Mouse (Mus musculus) lung, embryonic 15.5 days (tissue): ENCODE data around the gene Mark3. TPM values are rescaled to one million over a fixed set of nuclear protein-coding genes. Genes with fewer than 3 reads are reported as not detected.

Experiments
- ATAC-seq: fragments of 200-750 bp; cut with Nextera tagmentation; 2 replicates; pipeline ENCODE4 v1.8.0; 2017; ENCODE audit warnings: moderate number of reproducible peaks, borderline replicate concordance; ENCODE audit not compliant: low FRiP score, low TSS enrichment; ENCODE audit errors: extremely low read depth
- H3K27ac ChIP-seq: fragments of 300-500 bp; sonication (generic); 2 replicates; pipeline ENCODE4 v1.5.1; 2015; ENCODE audit warnings: moderate library complexity, mild to moderate bottlenecking, inconsistent platforms
- H3K27me3 ChIP-seq: fragments of 300-500 bp; sonication (generic); 2 replicates; pipeline ENCODE4 v1.6.1; 2015; ENCODE audit warnings: inconsistent platforms
- H3K36me3 ChIP-seq: fragments of 300-500 bp; sonication (generic); 2 replicates; pipeline ENCODE4 v1.6.1; 2015; ENCODE audit warnings: inconsistent platforms
- H3K4me1 ChIP-seq: fragments of 300-500 bp; sonication (generic); 2 replicates; pipeline ENCODE4 v1.6.1; 2015; ENCODE audit warnings: inconsistent platforms
- H3K4me2 ChIP-seq: fragments of 300-500 bp; sonication (generic); 2 replicates; pipeline ENCODE4 v1.6.1; 2015; ENCODE audit warnings: inconsistent platforms, mild to moderate bottlenecking, moderate library complexity
- H3K4me3 ChIP-seq: fragments of 300-500 bp; sonication (generic); 2 replicates; pipeline ENCODE4 v1.5.1; 2015; ENCODE audit warnings: mild to moderate bottlenecking, inconsistent platforms
- H3K9ac ChIP-seq: fragments of 300-500 bp; sonication (generic); 2 replicates; pipeline ENCODE4 v1.6.1; 2015; ENCODE audit warnings: inconsistent platforms
- H3K9me3 ChIP-seq: fragments of 300-500 bp; sonication (generic); 2 replicates; pipeline ENCODE4 v1.6.1; 2016; ENCODE audit warnings: inconsistent platforms
- WGBS: fragments of 180-500 bp; shearing (Covaris S2); methylation state at CpG from one replicate; pipeline ENCODE4 v1.1.7; 2015; 5-methylcytosine and 5-hydroxymethylcytosine counted together
- polyA plus RNA-seq: library from polyadenylated mRNA; unstranded; fragments of >200 nt; fragmentation: Nextera tagmentation; extraction: Ambion mirVana; gene quantifications from 2 replicates; pipeline ENCODE4 v1.2.1, GENCODE M21; 2015

Mark3 gene
- polyA plus RNA-seq, 1 experiment from 2014 or later: 34.8 TPM

DNA sequence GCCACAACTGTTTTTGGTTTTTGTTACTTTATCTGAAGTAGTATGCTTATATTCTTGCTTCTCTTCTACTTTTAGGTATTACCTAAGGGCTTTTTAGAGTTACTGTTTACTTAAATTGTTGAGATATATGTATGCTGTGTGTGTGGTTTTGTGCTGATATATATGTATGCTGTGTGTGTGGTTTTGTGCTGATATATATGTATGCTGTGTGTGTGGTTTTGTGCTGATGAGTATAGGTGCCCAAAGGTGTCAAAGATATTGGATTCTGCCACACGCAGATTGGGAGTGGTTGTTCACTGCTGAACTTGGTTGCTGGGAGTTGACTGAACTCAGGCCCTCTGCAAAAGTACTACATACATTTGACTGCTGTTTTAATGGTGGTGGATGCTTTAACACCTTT is 24.6 kb downstream of the Mark3 start:
- WGBS: 91% methylated on average over 1 of the region's 1 CpGs

GRCm38 (mm10) chr12:111599640-111600039 is 25.3 kb downstream of the Mark3 start:
- Histone ChIP-seq H3K4me1 (no peaks in the 10 kb centered on the region), H3K36me3 (peaks cover 62% of the 10 kb centered on the region), H3K4me3 (no peak overlapping the region), H3K27me3 (no peaks in the 10 kb centered on the region), H3K9me3 (no peaks in the 10 kb centered on the region), H3K27ac (no peak overlapping the region), H3K9ac (no peak overlapping the region), H3K4me2 (no peak overlapping the region)
- 82% methylated on average over 5 of the region's 5 CpGs for WGBS
- no peak for ATAC-seq

More for the DNA sequence above, 24.6 kb downstream of the Mark3 start:
- Histone ChIP-seq H3K4me1 (no peaks in the 10 kb centered on the region), H3K9me3 (no peaks in the 10 kb centered on the region), H3K4me3 (no peak overlapping the region), H3K27me3 (no peaks in the 10 kb centered on the region), H3K36me3 (peaks cover 66% of the 10 kb centered on the region), H3K9ac (no peak overlapping the region), H3K27ac (no peak overlapping the region), H3K4me2 (no peak overlapping the region)
- ATAC-seq: no peak

GRCm38 (mm10) chr12:111603871-111604270 is 29.5 kb downstream of the Mark3 start:
- H3K4me1 ChIP-seq: no peaks in the 10 kb centered on the region
- H3K4me3 ChIP-seq: no peak overlapping the region
- no peak overlapping the region for H3K27ac ChIP-seq
- H3K27me3 ChIP-seq: no peaks in the 10 kb centered on the region
- no peaks in the 10 kb centered on the region for H3K9me3 ChIP-seq
- H3K4me2 ChIP-seq: no peak overlapping the region
- H3K9ac ChIP-seq: no peak overlapping the region
- 89% methylated on average over 3 of the region's 3 CpGs for WGBS
- no peak for ATAC-seq
- H3K36me3 ChIP-seq: peaks cover 42% of the 10 kb centered on the region

DNA sequence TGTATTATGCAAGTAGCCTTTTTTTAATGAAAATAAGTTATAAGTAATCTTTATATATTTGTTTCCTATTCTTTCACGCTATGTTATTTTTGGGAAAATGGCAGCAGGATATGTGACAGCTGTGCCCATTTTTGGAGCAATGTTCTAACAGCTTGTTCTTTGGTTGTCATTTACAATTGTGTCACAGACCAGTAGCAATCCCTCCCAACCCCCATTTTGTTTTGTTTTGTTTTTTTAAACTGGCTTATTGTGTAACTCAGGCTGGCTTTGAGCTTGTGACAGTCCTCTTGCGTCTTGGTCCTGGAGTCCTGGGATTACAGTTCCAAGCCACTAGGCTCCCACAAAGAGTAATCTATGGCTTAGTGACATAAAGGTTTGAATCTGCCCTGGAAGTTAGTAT is 31.3 kb downstream of the Mark3 start:
- Histone ChIP-seq H3K27ac (no peak overlapping the region), H3K9me3 (no peaks in the 10 kb centered on the region), H3K36me3 (peaks cover 33% of the 10 kb centered on the region), H3K4me1 (no peaks in the 10 kb centered on the region), H3K4me2 (no peak overlapping the region), H3K27me3 (no peaks in the 10 kb centered on the region), H3K9ac (no peak overlapping the region), H3K4me3 (no peak overlapping the region)
- ATAC-seq: no peak
- 90% methylated on average over 2 of the region's 2 CpGs for WGBS

DNA sequence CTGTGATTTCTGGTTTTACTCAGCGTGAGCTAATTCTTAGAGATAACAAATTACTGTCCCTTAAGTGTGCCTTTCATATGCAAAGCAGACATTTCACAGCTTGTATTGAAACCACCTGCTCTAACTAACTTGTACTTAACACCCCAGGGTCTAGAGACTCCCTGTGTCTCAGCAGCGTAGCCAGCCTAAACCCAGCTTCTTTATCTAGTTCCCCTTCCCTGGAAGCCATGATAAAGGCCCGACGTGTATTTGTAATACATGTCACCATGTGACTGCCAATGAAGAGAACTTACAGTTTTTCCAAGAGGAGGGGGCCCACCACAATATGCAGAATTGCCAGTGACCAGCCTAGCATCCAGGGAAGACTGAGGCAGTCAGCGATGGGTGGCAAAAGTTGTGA is 33.7 kb downstream of the Mark3 start:
- 53% methylated on average over 5 of the region's 5 CpGs for WGBS
- Histone ChIP-seq H3K4me3 (no peak overlapping the region), H3K9ac (no peak overlapping the region), H3K4me1 (no peaks in the 10 kb centered on the region), H3K27ac (no peak overlapping the region), H3K4me2 (no peak overlapping the region), H3K36me3 (peaks cover 43% of the 10 kb centered on the region), H3K9me3 (no peaks in the 10 kb centered on the region), H3K27me3 (no peaks in the 10 kb centered on the region)
- ATAC-seq: no peak

DNA sequence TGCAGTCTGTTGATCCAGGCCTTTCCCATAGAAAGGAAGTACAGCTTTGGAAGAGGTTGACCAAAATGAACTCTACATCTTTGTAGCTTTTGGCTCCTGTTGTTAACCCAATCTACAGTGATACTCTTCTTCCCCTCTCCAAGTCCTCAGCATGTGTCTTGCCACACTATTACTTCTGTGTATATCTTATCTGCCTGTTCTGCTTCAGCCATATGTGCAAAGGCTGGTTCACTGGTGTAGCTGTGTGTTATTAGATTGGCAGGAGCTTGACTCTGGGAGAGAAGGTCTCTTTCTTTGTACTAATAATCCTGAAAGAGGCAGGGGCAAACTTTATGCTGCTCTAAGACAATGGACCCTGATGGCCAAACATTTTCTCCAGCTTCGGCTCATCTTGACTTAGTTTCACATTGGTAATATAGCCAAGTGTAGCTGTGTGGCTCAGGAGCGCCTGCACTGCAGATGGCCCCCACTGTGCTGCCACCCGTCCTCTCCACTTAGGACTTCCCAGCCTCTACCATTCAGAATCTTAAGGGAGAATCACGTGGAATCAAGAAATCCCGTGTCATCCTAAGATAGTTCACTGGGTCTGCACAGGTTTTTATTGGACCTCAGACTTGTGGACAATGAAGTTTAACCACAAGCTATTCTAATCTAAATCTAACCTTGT is 40.3 kb downstream of the Mark3 start:
- 90% methylated on average over 5 of the region's 5 CpGs for WGBS

GRCm38 (mm10) chr12:111618266-111618665 is 43.9 kb downstream of the Mark3 start:
- H3K9me3 ChIP-seq: no peaks in the 10 kb centered on the region
- H3K4me1 ChIP-seq: no peaks in the 10 kb centered on the region
- H3K9ac ChIP-seq: no peak overlapping the region
- H3K27ac ChIP-seq: no peak overlapping the region
- no peak overlapping the region for H3K4me3 ChIP-seq
- WGBS: 81% methylated on average over 7 of the region's 7 CpGs
- peaks cover 37% of the 10 kb centered on the region for H3K36me3 ChIP-seq
- no peak for ATAC-seq
- no peak overlapping the region for H3K4me2 ChIP-seq
- no peaks in the 10 kb centered on the region for H3K27me3 ChIP-seq

More for the DNA sequence above, 40.3 kb downstream of the Mark3 start:
- no peaks in the 10 kb centered on the region for H3K27me3 ChIP-seq
- H3K4me1 ChIP-seq: no peaks in the 10 kb centered on the region
- no peak for ATAC-seq
- no peak overlapping the region for H3K27ac ChIP-seq
- H3K4me3 ChIP-seq: no peak overlapping the region
- no peak overlapping the region for H3K4me2 ChIP-seq
- no peaks in the 10 kb centered on the region for H3K9me3 ChIP-seq
- no peak overlapping the region for H3K9ac ChIP-seq
- H3K36me3 ChIP-seq: peaks cover 44% of the 10 kb centered on the region

GRCm38 (mm10) chr12:111648061-111648645 is 73.8 kb downstream of the Mark3 start:
- Histone ChIP-seq H3K9me3 (no peaks in the 10 kb centered on the region), H3K27ac (no peak overlapping the region), H3K27me3 (no peaks in the 10 kb centered on the region), H3K9ac (no peak overlapping the region), H3K4me3 (no peak overlapping the region), H3K4me1 (no peaks in the 10 kb centered on the region), H3K4me2 (no peak overlapping the region), H3K36me3 (peaks cover 84% of the 10 kb centered on the region)
- ATAC-seq: no peak; the same call in 1 of the 2 replicates
- WGBS: 45% methylated on average over 6 of the region's 6 CpGs

DNA sequence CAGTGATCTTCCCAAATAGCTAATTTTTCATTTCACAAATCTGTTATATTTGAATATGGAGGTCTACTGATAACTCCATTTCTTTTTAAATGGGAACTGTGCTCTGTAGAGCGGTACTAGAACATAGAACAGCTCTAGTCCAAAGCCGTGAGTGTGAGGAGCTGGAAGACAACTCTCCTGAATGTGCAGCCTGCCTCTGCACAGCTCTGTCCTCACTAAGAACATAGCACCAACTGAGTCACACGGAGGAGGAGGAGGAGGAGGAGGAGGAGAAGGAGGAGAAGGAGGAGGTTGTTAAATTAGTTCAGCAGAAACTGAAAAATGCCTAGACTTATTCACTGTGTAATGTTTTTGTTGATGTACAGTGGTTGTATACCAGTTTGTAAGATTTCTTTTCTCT is 78.6 kb downstream of the Mark3 start:
- no peak overlapping the region for H3K27ac ChIP-seq
- H3K36me3 ChIP-seq: peaks cover 68% of the 10 kb centered on the region
- H3K4me2 ChIP-seq: no peak overlapping the region
- no peak for ATAC-seq
- no peaks in the 10 kb centered on the region for H3K27me3 ChIP-seq
- 92% methylated on average over 3 of the region's 3 CpGs for WGBS
- no peaks in the 10 kb centered on the region for H3K4me1 ChIP-seq
- no peaks in the 10 kb centered on the region for H3K9me3 ChIP-seq
- no peak overlapping the region for H3K9ac ChIP-seq
- H3K4me3 ChIP-seq: no peak overlapping the region

- H3K9me3 ChIP-seq: no peaks in the 10 kb centered on the region
- no peak overlapping the region for H3K4me3 ChIP-seq
- 0 out of 2 replicates have a peak, but pooled peaks have one; percentile 39 for ATAC-seq
- 26% methylated on average over 3 of the region's 3 CpGs for WGBS
- H3K36me3 ChIP-seq: peaks cover 66% of the 10 kb centered on the region
- no peaks in the 10 kb centered on the region for H3K27me3 ChIP-seq
- no peak overlapping the region for H3K4me2 ChIP-seq
- H3K4me1 ChIP-seq: no peaks in the 10 kb centered on the region
- no peak overlapping the region for H3K9ac ChIP-seq
- H3K27ac ChIP-seq: no peak overlapping the region
These were observed 79.1 kb downstream of the Mark3 start for GRCm38 (mm10) chr12:111653434-111653833.

- no peak for ATAC-seq
- H3K9me3 ChIP-seq: no peaks in the 10 kb centered on the region
- 91% methylated on average over 11 of the region's 11 CpGs for WGBS
- no peak overlapping the region for H3K27ac ChIP-seq
- no peaks in the 10 kb centered on the region for H3K4me1 ChIP-seq
- peaks cover 48% of the 10 kb centered on the region for H3K36me3 ChIP-seq
- H3K9ac ChIP-seq: no peak overlapping the region
- no peaks in the 10 kb centered on the region for H3K27me3 ChIP-seq
- no peak overlapping the region for H3K4me2 ChIP-seq
- H3K4me3 ChIP-seq: no peak overlapping the region
These were observed 81.4 kb downstream of the Mark3 start for GRCm38 (mm10) chr12:111655695-111656094.

GRCm38 (mm10) chr12:111659331-111659730 is 85.0 kb downstream of the Mark3 start:
- H3K36me3 ChIP-seq: peaks cover 35% of the 10 kb centered on the region

More at GRCm38 (mm10) chr12:111659331-111659730, 85.0 kb downstream of the Mark3 start:
- no peak overlapping the region for H3K9ac ChIP-seq
- no peaks in the 10 kb centered on the region for H3K9me3 ChIP-seq
- H3K4me1 ChIP-seq: peaks cover 14% of the 10 kb centered on the region
- H3K4me3 ChIP-seq: no peak overlapping the region
- ATAC-seq: no peak
- 93% methylated on average over 4 of the region's 4 CpGs for WGBS
- no peaks in the 10 kb centered on the region for H3K27me3 ChIP-seq
- H3K4me2 ChIP-seq: no peak overlapping the region
- no peak overlapping the region for H3K27ac ChIP-seq
